Mouse (Mus musculus): ENCODE data around the gene Arg1. TPM values are rescaled to one million over a fixed set of nuclear protein-coding genes. Genes with fewer than 3 reads are reported as not detected.
A peak's percentile ranks its signal among the peaks of the same experiment; 100 is the strongest.

Arg1 gene
- polyA plus RNA-seq, 1 experiment from 2014 or later = 1.8 TPM

DNA sequence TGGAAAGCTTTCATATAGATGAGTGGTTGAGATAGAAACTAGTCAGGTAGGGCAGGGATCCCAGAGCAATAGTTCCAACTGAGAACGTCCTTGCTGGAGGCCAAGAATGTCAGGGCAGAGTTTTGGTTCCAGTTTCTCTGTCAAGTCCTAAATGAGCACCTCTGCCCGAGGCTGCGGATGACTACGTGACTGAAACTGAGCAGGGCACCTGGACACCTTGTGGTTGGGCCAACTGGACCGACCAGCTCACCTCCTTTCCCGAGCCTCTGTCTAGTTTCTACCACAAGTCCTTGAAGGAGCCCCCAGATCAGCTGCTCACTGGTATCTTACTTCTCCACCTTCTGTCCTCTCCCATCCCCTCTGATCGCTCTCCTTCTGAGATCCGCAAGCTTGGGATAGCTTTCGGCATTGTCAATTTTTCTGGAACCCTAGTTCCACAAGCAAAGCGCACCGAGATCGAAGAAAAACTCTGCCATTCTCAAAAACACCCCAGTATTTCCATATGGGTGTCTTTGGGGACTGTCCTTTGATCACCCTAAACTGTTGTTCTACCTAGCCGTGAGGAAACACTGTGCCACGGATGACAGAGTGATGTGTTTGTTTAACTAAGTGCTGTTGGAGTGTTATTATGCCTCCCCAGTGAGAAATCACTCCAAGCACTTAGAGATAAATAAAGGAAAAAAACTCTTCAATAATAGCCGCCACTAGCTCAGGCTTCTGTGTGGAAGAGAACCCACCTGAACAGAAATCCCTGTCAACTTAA lies 31.2 kb upstream of the Arg1 start:
- H3K36me3 ChIP-seq (ENCODE audit: control insufficient read depth, insufficient read depth, low read length) = no peaks in the 10 kb centered on the region
- no peak overlapping the region for H3K4me2 ChIP-seq (ENCODE audit: low read length)
- 0 out of 2 replicates have a peak, but pooled peaks cover 4% of the 10 kb centered on the region for H3K4me1 ChIP-seq (ENCODE audit: control insufficient read depth, insufficient read depth, low read length)
- H3K4me3 ChIP-seq (replicated peaks; ENCODE audit: low read depth, low read length) = no peak overlapping the region
- ATAC-seq (ENCODE audit: low FRiP score, low TSS enrichment) (no peak), DNase-seq (no peak)
- H3K27ac ChIP-seq (replicated peaks; ENCODE audit: low read depth, low read length) = no peak overlapping the region
- H3K9me3 ChIP-seq (ENCODE audit: control insufficient read depth, low read length) = no peaks in the 10 kb centered on the region
- no peaks in the 10 kb centered on the region for H3K27me3 ChIP-seq (ENCODE audit: control insufficient read depth, insufficient read depth, low read length)
- H3K9ac ChIP-seq (replicated peaks; ENCODE audit: low read length) = no peak overlapping the region
- WGBS = 86% methylated on average over 15 of the region's 15 CpGs

DNA sequence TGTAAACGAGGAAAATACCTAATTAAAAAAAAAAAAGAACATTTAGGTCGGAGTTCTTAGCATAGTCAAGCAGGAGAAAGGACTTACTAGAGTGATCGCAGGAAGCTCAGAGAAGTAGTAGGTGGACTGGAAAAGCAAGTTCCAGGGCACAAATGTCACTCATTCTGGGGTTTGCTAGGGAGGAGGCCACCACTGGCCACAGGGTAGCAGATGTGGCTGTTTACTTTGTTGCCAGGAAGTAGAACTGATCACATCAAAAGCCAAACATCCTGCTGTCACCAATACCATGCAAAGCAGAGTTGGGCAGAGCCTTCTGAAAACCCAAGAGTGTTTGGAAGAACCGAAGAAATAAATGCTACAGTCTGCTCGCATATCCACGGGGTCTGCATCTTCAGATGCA lies 26.6 kb upstream of the Arg1 start:
- no peak for ATAC-seq (ENCODE audit: low FRiP score, low TSS enrichment)
- WGBS = 94% methylated on average over 6 of the region's 6 CpGs
- no peak overlapping the region for H3K9ac ChIP-seq (replicated peaks; ENCODE audit: low read length)

GRCm38 (mm10) chr10:24952549-24952948 lies 25.3 kb upstream of the Arg1 start:
- Histone ChIP-seq H3K4me2 (ENCODE audit: low read length) (no peak overlapping the region), H3K9ac (replicated peaks; ENCODE audit: low read length) (no peak overlapping the region), H3K4me1 (ENCODE audit: control insufficient read depth, insufficient read depth, low read length) (no peaks in the 10 kb centered on the region), H3K36me3 (ENCODE audit: control insufficient read depth, insufficient read depth, low read length) (no peaks in the 10 kb centered on the region), H3K4me3 (replicated peaks; ENCODE audit: low read depth, low read length) (no peak overlapping the region), H3K27ac (replicated peaks; ENCODE audit: low read depth, low read length) (no peak overlapping the region), H3K27me3 (ENCODE audit: control insufficient read depth, insufficient read depth, low read length) (no peaks in the 10 kb centered on the region), H3K9me3 (ENCODE audit: control insufficient read depth, low read length) (no peaks in the 10 kb centered on the region)
- 79% methylated on average over 7 of the region's 7 CpGs for WGBS
- ATAC-seq (ENCODE audit: low FRiP score, low TSS enrichment) (no peak), DNase-seq (peak; percentile 23)

More for the DNA sequence above, 26.6 kb upstream of the Arg1 start:
- no peak for DNase-seq
- no peaks in the 10 kb centered on the region for H3K4me1 ChIP-seq (ENCODE audit: control insufficient read depth, insufficient read depth, low read length)
- no peaks in the 10 kb centered on the region for H3K27me3 ChIP-seq (ENCODE audit: control insufficient read depth, insufficient read depth, low read length)
- H3K4me2 ChIP-seq (ENCODE audit: low read length) = no peak overlapping the region
- H3K9me3 ChIP-seq (ENCODE audit: control insufficient read depth, low read length) = no peaks in the 10 kb centered on the region
- H3K27ac ChIP-seq (replicated peaks; ENCODE audit: low read depth, low read length) = no peak overlapping the region
- no peak overlapping the region for H3K4me3 ChIP-seq (replicated peaks; ENCODE audit: low read depth, low read length)
- no peaks in the 10 kb centered on the region for H3K36me3 ChIP-seq (ENCODE audit: control insufficient read depth, insufficient read depth, low read length)

- no peak overlapping the region for H3K4me2 ChIP-seq (ENCODE audit: low read length)
- no peak overlapping the region for H3K4me3 ChIP-seq (replicated peaks; ENCODE audit: low read depth, low read length)
- H3K36me3 ChIP-seq (ENCODE audit: control insufficient read depth, insufficient read depth, low read length) = no peaks in the 10 kb centered on the region
- H3K27ac ChIP-seq (replicated peaks; ENCODE audit: low read depth, low read length) = no peak overlapping the region
- H3K4me1 ChIP-seq (ENCODE audit: control insufficient read depth, insufficient read depth, low read length) = no peaks in the 10 kb centered on the region
- ATAC-seq (ENCODE audit: low FRiP score, low TSS enrichment) (no peak), DNase-seq (no peak)
- H3K27me3 ChIP-seq (ENCODE audit: control insufficient read depth, insufficient read depth, low read length) = no peaks in the 10 kb centered on the region
- 93% methylated on average over 8 of the region's 8 CpGs for WGBS
- H3K9ac ChIP-seq (replicated peaks; ENCODE audit: low read length) = no peak overlapping the region
- no peaks in the 10 kb centered on the region for H3K9me3 ChIP-seq (ENCODE audit: control insufficient read depth, low read length)
These were observed 24.3 kb upstream of the Arg1 start for GRCm38 (mm10) chr10:24951575-24951974.

GRCm38 (mm10) chr10:24950223-24950622 lies 22.9 kb upstream of the Arg1 start:
- Histone ChIP-seq H3K4me3 (replicated peaks; ENCODE audit: low read depth, low read length) (no peak overlapping the region), H3K4me2 (ENCODE audit: low read length) (no peak overlapping the region), H3K4me1 (ENCODE audit: control insufficient read depth, insufficient read depth, low read length) (no peaks in the 10 kb centered on the region), H3K27me3 (ENCODE audit: control insufficient read depth, insufficient read depth, low read length) (no peaks in the 10 kb centered on the region), H3K36me3 (ENCODE audit: control insufficient read depth, insufficient read depth, low read length) (no peaks in the 10 kb centered on the region), H3K27ac (replicated peaks; ENCODE audit: low read depth, low read length) (no peak overlapping the region), H3K9ac (replicated peaks; ENCODE audit: low read length) (no peak overlapping the region), H3K9me3 (ENCODE audit: control insufficient read depth, low read length) (no peaks in the 10 kb centered on the region)
- DNase-seq = no peak
- 83% methylated on average over 4 of the region's 4 CpGs for WGBS
- no peak for ATAC-seq (ENCODE audit: low FRiP score, low TSS enrichment)

DNA sequence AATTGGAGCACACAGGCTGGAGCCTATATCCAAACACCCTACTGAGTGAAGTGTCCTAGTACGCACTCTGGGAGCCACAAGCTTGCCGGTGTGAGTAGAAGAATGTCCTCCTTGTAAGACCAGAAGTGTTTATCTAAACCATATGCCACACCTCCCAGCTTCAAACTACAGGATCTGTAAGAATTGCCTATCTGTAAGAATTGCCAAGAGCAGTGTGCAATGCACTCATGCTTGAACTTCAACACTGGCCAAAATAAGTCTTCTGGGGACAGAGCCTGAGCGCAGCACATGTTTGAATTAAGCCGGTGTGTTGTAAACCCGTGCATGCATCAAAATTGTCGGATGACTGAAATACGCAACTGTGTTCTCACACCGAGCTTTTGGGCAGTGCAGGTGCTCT lies 21.0 kb upstream of the Arg1 start:
- no peak overlapping the region for H3K4me3 ChIP-seq (replicated peaks; ENCODE audit: low read depth, low read length)
- H3K27ac ChIP-seq (replicated peaks; ENCODE audit: low read depth, low read length) = no peak overlapping the region
- H3K9ac ChIP-seq (replicated peaks; ENCODE audit: low read length) = no peak overlapping the region
- WGBS = 92% methylated on average over 8 of the region's 8 CpGs
- no peak for DNase-seq
- H3K27me3 ChIP-seq (ENCODE audit: control insufficient read depth, insufficient read depth, low read length) = no peaks in the 10 kb centered on the region
- H3K9me3 ChIP-seq (ENCODE audit: control insufficient read depth, low read length) = no peaks in the 10 kb centered on the region
- no peaks in the 10 kb centered on the region for H3K36me3 ChIP-seq (ENCODE audit: control insufficient read depth, insufficient read depth, low read length)
- no peak for ATAC-seq (ENCODE audit: low FRiP score, low TSS enrichment)
- no peak overlapping the region for H3K4me2 ChIP-seq (ENCODE audit: low read length)
- H3K4me1 ChIP-seq (ENCODE audit: control insufficient read depth, insufficient read depth, low read length) = no peaks in the 10 kb centered on the region

- H3K4me2 ChIP-seq (ENCODE audit: low read length) = no peak overlapping the region
- H3K4me3 ChIP-seq (replicated peaks; ENCODE audit: low read depth, low read length) = no peak overlapping the region
- WGBS = 85% methylated on average over 3 of the region's 3 CpGs
- no peaks in the 10 kb centered on the region for H3K27me3 ChIP-seq (ENCODE audit: control insufficient read depth, insufficient read depth, low read length)
- DNase-seq (no peak), ATAC-seq (ENCODE audit: low FRiP score, low TSS enrichment) (no peak)
- no peaks in the 10 kb centered on the region for H3K9me3 ChIP-seq (ENCODE audit: control insufficient read depth, low read length)
- H3K4me1 ChIP-seq (ENCODE audit: control insufficient read depth, insufficient read depth, low read length) = no peaks in the 10 kb centered on the region
- H3K9ac ChIP-seq (replicated peaks; ENCODE audit: low read length) = no peak overlapping the region
- H3K36me3 ChIP-seq (ENCODE audit: control insufficient read depth, insufficient read depth, low read length) = no peaks in the 10 kb centered on the region
- H3K27ac ChIP-seq (replicated peaks; ENCODE audit: low read depth, low read length) = no peak overlapping the region
These were observed 20.6 kb upstream of the Arg1 start for GRCm38 (mm10) chr10:24947871-24948270.

DNA sequence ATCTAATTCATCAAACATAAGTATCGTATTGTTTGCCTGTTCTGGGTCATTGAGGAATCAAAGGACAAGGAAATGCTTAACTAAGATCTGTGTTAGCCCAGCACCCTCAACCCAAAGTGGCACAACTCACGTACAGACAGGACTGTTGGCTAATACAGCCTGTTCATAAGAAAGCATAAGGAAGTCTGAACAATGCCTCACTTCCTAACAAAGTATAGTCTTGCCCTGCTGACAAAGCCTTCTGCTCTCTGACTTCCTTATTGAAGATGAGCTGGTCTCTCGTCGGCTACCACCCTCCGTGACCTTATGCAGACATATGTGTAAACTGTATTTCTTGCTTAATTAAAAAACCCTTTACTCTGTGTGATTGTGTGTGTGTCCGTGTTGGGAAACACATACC lies 2.9 kb upstream of the Arg1 start:
- Histone ChIP-seq H3K4me1 (ENCODE audit: control insufficient read depth, insufficient read depth, low read length) (no peaks in the 10 kb centered on the region), H3K9ac (replicated peaks; ENCODE audit: low read length) (no peak overlapping the region), H3K4me2 (ENCODE audit: low read length) (no peak overlapping the region), H3K36me3 (ENCODE audit: control insufficient read depth, insufficient read depth, low read length) (no peaks in the 10 kb centered on the region), H3K9me3 (ENCODE audit: control insufficient read depth, low read length) (no peaks in the 10 kb centered on the region), H3K27ac (replicated peaks; ENCODE audit: low read depth, low read length) (no peak overlapping the region), H3K27me3 (ENCODE audit: control insufficient read depth, insufficient read depth, low read length) (no peaks in the 10 kb centered on the region), H3K4me3 (replicated peaks; ENCODE audit: low read depth, low read length) (no peak overlapping the region)
- DNase-seq = no peak
- no peak for ATAC-seq (ENCODE audit: low FRiP score, low TSS enrichment)
- 87% methylated on average over 6 of the region's 6 CpGs for WGBS

- no peak for ATAC-seq (ENCODE audit: low FRiP score, low TSS enrichment)
- H3K4me2 ChIP-seq (ENCODE audit: low read length) = no peak overlapping the region
- 68% methylated on average over 12 of the region's 12 CpGs for WGBS
- H3K27me3 ChIP-seq (ENCODE audit: control insufficient read depth, insufficient read depth, low read length) = no peaks in the 10 kb centered on the region
- no peaks in the 10 kb centered on the region for H3K4me1 ChIP-seq (ENCODE audit: control insufficient read depth, insufficient read depth, low read length)
- no peak overlapping the region for H3K4me3 ChIP-seq (replicated peaks; ENCODE audit: low read depth, low read length)
- no peak for DNase-seq
- H3K9ac ChIP-seq (replicated peaks; ENCODE audit: low read length) = no peak overlapping the region
- no peak overlapping the region for H3K27ac ChIP-seq (replicated peaks; ENCODE audit: low read depth, low read length)
- H3K36me3 ChIP-seq (ENCODE audit: control insufficient read depth, insufficient read depth, low read length) = no peaks in the 10 kb centered on the region
- no peaks in the 10 kb centered on the region for H3K9me3 ChIP-seq (ENCODE audit: control insufficient read depth, low read length)
These were observed 788 bp upstream of the Arg1 start for GRCm38 (mm10) chr10:24928072-24928471.
